Mouse (Mus musculus) cerebellum, adult 11-12 months (tissue): ENCODE results near the gene Hpd.

Experiments used
- DNase-seq: peaks from one replicate; pipeline ENCODE4 v3.0.0; 2022

The Hpd gene

GRCm38 (mm10) chr5:123144746-123145590 lies 37.6 kb downstream of the Hpd start:
- DNase-seq = peak; percentile 61

- peak; percentile 76 for DNase-seq
Observed at GRCm38 (mm10) chr5:123143971-123144745, 38.4 kb downstream of the Hpd start.

GRCm38 (mm10) chr5:123143251-123143970 lies 39.1 kb downstream of the Hpd start:
- DNase-seq = peak; percentile 77

- DNase-seq = peak; percentile 72
Observed at GRCm38 (mm10) chr5:123142161-123143157, 40.1 kb downstream of the Hpd start, which contains the start of gene Setd1b. Gene Setd1b (plus strand): TSS chr5:123142193.

GRCm38 (mm10) chr5:123141555-123142160 lies 40.9 kb downstream of the Hpd start:
- DNase-seq = peak; percentile 77

GRCm38 (mm10) chr5:123140694-123141554 lies 41.6 kb downstream of the Hpd start:
- DNase-seq = peak; percentile 95

GRCm38 (mm10) chr5:123139722-123140627 lies 42.6 kb downstream of the Hpd start:
- DNase-seq = peak; percentile 46

GRCm38 (mm10) chr5:123138953-123139721 lies 43.4 kb downstream of the Hpd start:
- peak; percentile 94 for DNase-seq

- DNase-seq = peak; percentile 79
Observed at GRCm38 (mm10) chr5:123138230-123138911, 44.2 kb downstream of the Hpd start.

- no peak for DNase-seq
Observed at GRCm38 (mm10) chr5:123137910-123138229, 44.7 kb downstream of the Hpd start.

GRCm38 (mm10) chr5:123137044-123137909 lies 45.2 kb downstream of the Hpd start:
- peak; percentile 79 for DNase-seq

- peak; percentile 83 for DNase-seq
Observed at GRCm38 (mm10) chr5:123136361-123137043, 46.0 kb downstream of the Hpd start.

- DNase-seq = peak; percentile 85
Observed at GRCm38 (mm10) chr5:123135471-123136360, 46.8 kb downstream of the Hpd start.

GRCm38 (mm10) chr5:123134875-123135382 lies 47.6 kb downstream of the Hpd start:
- DNase-seq = no peak
